Mouse (Mus musculus) olfactory bulb, adult 2 months (tissue): ENCODE results near the gene Fads2.

ENCODE experiments used
- CTCF ChIP-seq: fragments of 200-500 bp; IDR thresholded peaks from 2 replicates; pipeline ENCODE4 v1.5.1; 2012; ENCODE audit warnings: low read depth, mild to moderate bottlenecking, low read length, moderate library complexity; ENCODE audit not compliant: insufficient read depth
- POLR2A ChIP-seq: fragments of 200-500 bp; IDR thresholded peaks from 2 replicates; pipeline ENCODE4 v1.6.1; 2012; ENCODE audit warnings: mild to moderate bottlenecking, low read depth, low read length, moderate library complexity; ENCODE audit not compliant: insufficient read depth

DNA sequence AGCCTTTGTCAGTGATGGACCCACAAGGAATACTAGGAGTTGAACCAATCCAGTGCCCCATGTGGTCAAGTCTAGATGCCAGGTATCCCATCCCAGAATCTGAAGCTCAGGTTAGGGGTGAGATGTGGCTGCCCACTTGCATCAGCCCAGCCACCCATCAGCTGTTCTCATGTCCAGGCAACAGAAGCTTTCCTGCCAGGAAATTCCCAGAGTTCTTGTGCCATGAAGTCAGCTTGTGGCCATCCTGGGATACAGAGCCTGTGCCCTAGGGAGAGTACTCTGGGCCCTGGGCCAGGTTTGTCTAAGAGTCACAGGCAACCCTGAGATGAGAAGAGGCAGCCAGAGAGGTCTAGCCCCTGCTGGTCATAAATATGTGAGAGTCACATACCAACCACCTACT, 57.9 kb downstream of the Fads2 start:
- TF ChIP-seq CTCF (no peak), POLR2A (no peak)
